Mouse (Mus musculus): ENCODE results near the gene Tnfrsf13c. TPM values are rescaled to one million over a fixed set of nuclear protein-coding genes. Genes with fewer than 3 reads are reported as not detected.
A peak's percentile ranks its signal among the peaks of the same experiment; 100 is the strongest.
"Not testable (repeated sequence)": the region's sequence is repeated elsewhere in the genome, so short reads cannot be mapped to it uniquely, and the experiment has no call there.

The Tnfrsf13c gene
- total and polyA plus RNA-seq, 2 experiments from 2014 or later: 0.27 to 2.1 TPM

DNA sequence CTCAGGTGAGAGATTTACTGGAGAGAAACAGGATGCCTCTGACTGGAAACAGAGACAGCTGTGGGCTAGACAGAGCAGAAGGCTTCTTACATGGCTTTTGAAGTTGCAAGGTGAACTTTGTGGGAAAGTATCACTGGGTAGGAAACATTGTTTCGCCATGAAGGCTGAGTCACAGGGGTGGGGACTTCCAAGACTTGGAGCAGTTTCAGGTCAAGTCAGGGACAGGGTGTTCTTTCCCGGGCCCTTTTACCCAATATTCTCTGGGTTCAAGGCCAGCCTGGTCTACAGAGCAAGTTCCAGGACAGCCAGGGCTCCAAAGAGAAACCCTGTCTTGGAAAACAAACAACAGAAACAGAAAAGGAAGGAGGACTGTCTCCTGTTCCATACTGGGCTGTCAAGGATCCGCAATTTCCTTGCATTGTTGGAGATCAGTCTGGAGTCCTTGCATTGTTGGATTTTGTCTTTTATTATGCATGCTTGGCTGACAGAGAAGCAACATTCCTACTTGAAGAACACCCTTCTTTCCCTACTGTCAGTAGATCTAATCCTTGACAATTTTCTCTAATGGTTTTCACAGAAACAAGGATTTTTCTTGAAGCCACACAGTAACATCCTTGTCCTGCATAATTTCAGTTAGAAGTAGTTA lies 23.1 kb upstream of the Tnfrsf13c start:
- no peak for TF ChIP-seq CTCF (IDR thresholded peaks at IDR 0.05)
- Histone ChIP-seq H3K4me2 (ENCODE audit: low read depth, low read length, poor library complexity, severe bottlenecking) (no peak overlapping the region), H3K9me3 (ENCODE audit: low read length) (no peaks in the 10 kb centered on the region), H3K4me1 (ENCODE audit: insufficient read depth, low read length) (no peaks in the 10 kb centered on the region), H3K4me3 (ENCODE audit: low read depth, low read length) (no peak overlapping the region), H3K9ac (replicated peaks; ENCODE audit: low read length, poor library complexity, severe bottlenecking) (no peak overlapping the region), H3K27me3 (ENCODE audit: insufficient read depth, low read length) (no peaks in the 10 kb centered on the region), H3K27ac (ENCODE audit: low read depth, low read length) (no peak overlapping the region), H3K36me3 (ENCODE audit: insufficient read depth, low read length) (no peaks in the 10 kb centered on the region)
- DNase-seq (ENCODE audit: low spot score): no peak
- WGBS: 78% methylated on average over 3 of the region's 3 CpGs
- ATAC-seq (ENCODE audit: low FRiP score): no peak

DNA sequence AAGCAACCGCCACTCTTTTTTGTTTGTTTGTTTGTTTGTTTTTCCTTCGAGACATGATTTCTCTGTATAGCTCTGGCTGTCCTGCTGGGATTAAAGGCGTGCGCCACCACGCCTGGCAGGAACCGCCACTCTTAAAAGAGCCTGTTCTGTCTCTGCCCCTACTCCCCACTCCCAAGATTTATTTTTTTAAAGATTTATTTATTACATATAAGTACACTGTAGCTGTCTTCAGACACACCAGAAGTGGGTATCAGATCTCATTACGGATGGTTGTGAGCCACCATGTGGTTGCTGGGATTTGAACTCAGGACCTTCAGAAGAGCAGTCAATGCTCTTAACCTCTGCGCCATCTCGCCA lies 20.6 kb upstream of the Tnfrsf13c start:
- peak overlapping the region; percentile 95 for H3K4me2 ChIP-seq (ENCODE audit: low read depth, low read length, poor library complexity, severe bottlenecking)
- WGBS: 22% methylated on average over 9 of the region's 9 CpGs
- H3K36me3 ChIP-seq (ENCODE audit: insufficient read depth, low read length); ATAC-seq (ENCODE audit: low FRiP score); DNase-seq (ENCODE audit: low spot score); H3K9ac ChIP-seq (replicated peaks; ENCODE audit: low read length, poor library complexity, severe bottlenecking); H3K27me3 ChIP-seq (ENCODE audit: insufficient read depth, low read length); H3K9me3 ChIP-seq (ENCODE audit: low read length); H3K27ac ChIP-seq (ENCODE audit: low read depth, low read length); H3K4me1 ChIP-seq (ENCODE audit: insufficient read depth, low read length): not testable (repeated sequence)
- H3K4me3 ChIP-seq (ENCODE audit: low read depth, low read length): peak overlapping the region; percentile 61

GRCm38 (mm10) chr15:82244115-82244804 lies 20.1 kb upstream of the Tnfrsf13c start, which contains the start of gene Cenpm:
Gene Cenpm, minus strand, starts transcription at chr15:82244748.
- peak; percentile 96 for ATAC-seq (ENCODE audit: low FRiP score)

DNA sequence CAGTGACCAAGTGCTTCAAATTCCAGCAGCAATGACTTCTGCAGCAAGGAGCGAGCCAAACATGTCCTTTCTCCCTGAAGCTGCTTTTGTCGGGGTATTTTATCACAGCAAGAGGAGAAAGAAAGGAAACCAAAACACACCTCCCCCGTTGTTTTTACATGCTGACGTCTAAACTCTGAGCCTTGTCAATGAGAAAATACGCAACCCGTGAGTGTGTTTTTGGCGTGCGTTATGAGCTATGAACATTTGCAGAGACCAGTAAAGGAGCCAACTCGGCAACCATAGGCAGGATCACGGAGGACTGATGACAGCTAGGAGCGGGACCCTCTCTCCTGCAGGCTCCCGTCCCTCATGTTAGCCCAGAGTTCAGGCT lies 19.6 kb upstream of the Tnfrsf13c start:
- Histone ChIP-seq H3K4me1 (ENCODE audit: insufficient read depth, low read length) (no peaks in the 10 kb centered on the region), H3K36me3 (ENCODE audit: insufficient read depth, low read length) (no peaks in the 10 kb centered on the region), H3K27ac (ENCODE audit: low read depth, low read length) (0 out of 2 replicates have a peak overlapping the region, but pooled peaks have one; percentile 26), H3K9me3 (ENCODE audit: low read length) (no peaks in the 10 kb centered on the region), H3K4me3 (ENCODE audit: low read depth, low read length) (peak overlapping the region; percentile 61), H3K9ac (replicated peaks; ENCODE audit: low read length, poor library complexity, severe bottlenecking) (peak overlapping the region; percentile 62), H3K27me3 (ENCODE audit: insufficient read depth, low read length) (no peaks in the 10 kb centered on the region), H3K4me2 (ENCODE audit: low read depth, low read length, poor library complexity, severe bottlenecking) (peak overlapping the region; percentile 95)
- whole genome bisulfite sequencing: 3% methylated on average over 12 of the region's 12 CpGs
- DNase-seq (ENCODE audit: low spot score) (peak; percentile 45), ATAC-seq (ENCODE audit: low FRiP score) (peak; percentile 42; the same call in 1 of the 2 replicates)
- TF ChIP-seq CTCF (IDR thresholded peaks at IDR 0.05): no peak

More at GRCm38 (mm10) chr15:82244115-82244804, 20.1 kb upstream of the Tnfrsf13c start, which contains the start of gene Cenpm:
- Histone ChIP-seq H3K27ac (ENCODE audit: low read depth, low read length) (0 out of 2 replicates have a peak within 1 kb of the TSS, but pooled peaks have one; percentile 26), H3K36me3 (ENCODE audit: insufficient read depth, low read length) (no peaks in the 10 kb centered on the region), H3K4me3 (ENCODE audit: low read depth, low read length) (peak within 1 kb of the TSS; percentile 61), H3K4me1 (ENCODE audit: insufficient read depth, low read length) (no peaks in the 10 kb centered on the region), H3K27me3 (ENCODE audit: insufficient read depth, low read length) (no peaks in the 10 kb centered on the region), H3K9ac (replicated peaks; ENCODE audit: low read length, poor library complexity, severe bottlenecking) (peak within 1 kb of the TSS; percentile 62), H3K4me2 (ENCODE audit: low read depth, low read length, poor library complexity, severe bottlenecking) (peak within 1 kb of the TSS; percentile 95), H3K9me3 (ENCODE audit: low read length) (no peaks in the 10 kb centered on the region)
- TF ChIP-seq CTCF (IDR thresholded peaks at IDR 0.05): no peak
- under 1% methylated on average over 60 of the region's 65 CpGs for WGBS
- peak; percentile 93 for DNase-seq (ENCODE audit: low spot score)

- Histone ChIP-seq H3K27ac (ENCODE audit: low read depth, low read length) (no peak overlapping the region), H3K9ac (replicated peaks; ENCODE audit: low read length, poor library complexity, severe bottlenecking) (no peak overlapping the region), H3K27me3 (ENCODE audit: insufficient read depth, low read length) (no peaks in the 10 kb centered on the region), H3K9me3 (ENCODE audit: low read length) (no peaks in the 10 kb centered on the region), H3K4me1 (ENCODE audit: insufficient read depth, low read length) (no peaks in the 10 kb centered on the region), H3K4me2 (ENCODE audit: low read depth, low read length, poor library complexity, severe bottlenecking) (peak overlapping the region; percentile 95), H3K36me3 (ENCODE audit: insufficient read depth, low read length) (no peaks in the 10 kb centered on the region), H3K4me3 (ENCODE audit: low read depth, low read length) (peak overlapping the region; percentile 61)
- ATAC-seq (ENCODE audit: low FRiP score) (no peak), DNase-seq (ENCODE audit: low spot score) (no peak)
- no peak for TF ChIP-seq CTCF (IDR thresholded peaks at IDR 0.05)
- WGBS: 85% methylated on average over 3 of the region's 3 CpGs
These were observed 19.1 kb upstream of the Tnfrsf13c start for GRCm38 (mm10) chr15:82243311-82243710.

DNA sequence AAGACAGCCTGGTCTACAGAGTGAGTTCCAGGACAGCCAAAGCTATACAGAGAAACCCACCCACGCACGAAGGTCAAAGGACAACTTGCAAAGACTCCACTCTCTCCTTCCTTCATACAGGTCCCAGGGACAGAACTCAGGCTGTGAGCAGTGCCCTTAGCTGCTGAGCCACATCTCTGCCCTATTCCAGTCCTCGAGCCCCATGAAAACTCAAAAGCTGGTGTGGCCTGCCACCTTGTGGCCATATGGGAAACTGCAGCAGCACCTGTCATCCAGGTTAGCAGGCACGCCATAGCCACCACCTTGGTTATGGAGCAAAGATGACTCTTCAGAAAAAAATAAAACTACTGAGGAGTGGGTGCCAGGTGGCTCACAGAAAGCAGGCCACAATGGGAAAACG lies 12.4 kb upstream of the Tnfrsf13c start:
- DNase-seq (ENCODE audit: low spot score) (peak; percentile 82), ATAC-seq (ENCODE audit: low FRiP score) (peak; percentile 71; the same call in 1 of the 2 replicates)
- peak; percentile 99 for TF ChIP-seq CTCF (IDR thresholded peaks at IDR 0.05)
- H3K4me2 ChIP-seq (ENCODE audit: low read depth, low read length, poor library complexity, severe bottlenecking): no peak overlapping the region
- H3K4me1 ChIP-seq (ENCODE audit: insufficient read depth, low read length): no peaks in the 10 kb centered on the region
- no peaks in the 10 kb centered on the region for H3K27me3 ChIP-seq (ENCODE audit: insufficient read depth, low read length)
- 17% methylated on average over 5 of the region's 5 CpGs for WGBS
- H3K9me3 ChIP-seq (ENCODE audit: low read length): no peaks in the 10 kb centered on the region
- H3K9ac ChIP-seq (replicated peaks; ENCODE audit: low read length, poor library complexity, severe bottlenecking): no peak overlapping the region
- H3K36me3 ChIP-seq (ENCODE audit: insufficient read depth, low read length): no peaks in the 10 kb centered on the region
- no peak overlapping the region for H3K27ac ChIP-seq (ENCODE audit: low read depth, low read length)
- H3K4me3 ChIP-seq (ENCODE audit: low read depth, low read length): no peak overlapping the region

Measured in midbrain, postnatal 0 days (tissue).